Mouse (Mus musculus): ENCODE measurements at regions not wholly inside any gene's neighbourhood (a gene's known extent, or its start where the extent isn't known, plus 50 kb on each side); places are given as distances from the start of the nearest gene placed in this dataset.

GRCm38 (mm10) chr13:78704693-78705092, 505.1 kb upstream of the Nr2f1 start:
- TF ChIP-seq POLR2A (IDR thresholded peaks at IDR 0.05; ENCODE audit: extremely low read depth, insufficient read depth, low read length) (no peak), CTCF (IDR thresholded peaks at IDR 0.05; ENCODE audit: extremely low read depth, insufficient read depth, low read length) (no peak)
